Mouse (Mus musculus) C2C12 (cell line): ENCODE results near the gene Strn4. TPM values are rescaled to one million over a fixed set of nuclear protein-coding genes. Genes with fewer than 3 reads are reported as not detected.

Source experiments
- H3K27me3 ChIP-seq: one replicate; pipeline ENCODE4 v1.6.1; 2011; ENCODE audit not compliant: control insufficient read depth, insufficient read depth, insufficient read length
- H3K36me3 ChIP-seq: one replicate; pipeline ENCODE4 v1.6.1; 2011; ENCODE audit not compliant: control insufficient read depth, insufficient read depth
- H3K4me3 ChIP-seq: one replicate; pipeline ENCODE4 v1.5.1; 2011; ENCODE audit warnings: mild to moderate bottlenecking, control low read depth; ENCODE audit not compliant: poor library complexity, insufficient read depth, severe bottlenecking
- H3K79me2 ChIP-seq: one replicate; pipeline ENCODE4 v1.6.1; 2011; ENCODE audit not compliant: control insufficient read depth, insufficient read depth
- H3K79me3 ChIP-seq: one replicate; pipeline ENCODE4 v1.6.1; 2011; ENCODE audit warnings: low read depth, control low read depth
- H3ac ChIP-seq: one replicate; pipeline ENCODE3; 2011; ENCODE audit warnings: low read depth; ENCODE audit not compliant: control insufficient read depth, insufficient read length
- CEBPB ChIP-seq: IDR thresholded peaks from one replicate; pipeline ENCODE4 v1.6.1; 2011; ENCODE audit warnings: low read depth, mild to moderate bottlenecking, control low read depth, moderate library complexity
- CTCF ChIP-seq: IDR thresholded peaks from one replicate; pipeline ENCODE4 v1.5.1; 2011; ENCODE audit not compliant: control insufficient read depth, insufficient read depth, insufficient read length
- FOSL1 ChIP-seq: IDR thresholded peaks from one replicate; pipeline ENCODE4 v1.8.0; 2011; ENCODE audit warnings: mild to moderate bottlenecking, low read length; ENCODE audit not compliant: poor library complexity, insufficient read depth, severe bottlenecking
- MAX ChIP-seq: IDR thresholded peaks from one replicate; pipeline ENCODE4 v1.6.1; 2011; ENCODE audit warnings: mild to moderate bottlenecking, control low read depth
- MYOD1 ChIP-seq: IDR thresholded peaks from one replicate; pipeline ENCODE4 v1.6.1; 2011; ENCODE audit warnings: low read depth; ENCODE audit not compliant: control insufficient read depth, insufficient read length
- MYOG ChIP-seq: IDR thresholded peaks from one replicate; pipeline ENCODE4 v1.6.1; 2011; ENCODE audit not compliant: control insufficient read depth, insufficient read length; ENCODE audit errors: extremely low read depth
- USF1 ChIP-seq: IDR thresholded peaks from one replicate; pipeline ENCODE4 v1.6.1; 2011; ENCODE audit warnings: low read depth, mild to moderate bottlenecking, control low read depth, moderate library complexity
- polyA plus RNA-seq: library from polyadenylated mRNA; unstranded; fragments of >200 nt; fragmentation: generic; extraction: Trizol; gene quantifications from one replicate; pipeline ENCODE4 v1.2.1, GENCODE M21; 2012; ENCODE audit warnings: missing spikeins

Gene Strn4
- polyA plus RNA-seq, 1 experiment: 50.4 TPM

- Histone ChIP-seq H3K36me3 (no peaks in the 10 kb centered on the region), H3K79me3 (no peaks in the 10 kb centered on the region), H3K4me3 (no peak overlapping the region), H3K27me3 (no peaks in the 10 kb centered on the region), H3K79me2 (no peaks in the 10 kb centered on the region), H3ac (no peak overlapping the region)
- TF ChIP-seq CEBPB (no peak), MYOG (no peak), MAX (no peak), USF1 (no peak), FOSL1 (no peak), CTCF (no peak), MYOD1 (no peak)
These were observed 25.4 kb downstream of the Strn4 start for GRCm38 (mm10) chr7:16841078-16841477.

- H3ac ChIP-seq: no peak overlapping the region
- no peaks in the 10 kb centered on the region for H3K79me3 ChIP-seq
- no peak overlapping the region for H3K4me3 ChIP-seq
- H3K79me2 ChIP-seq: no peaks in the 10 kb centered on the region
- H3K36me3 ChIP-seq: no peaks in the 10 kb centered on the region
- H3K27me3 ChIP-seq: no peaks in the 10 kb centered on the region
- TF ChIP-seq CEBPB (no peak), FOSL1 (no peak), MYOG (no peak), CTCF (no peak), USF1 (no peak), MYOD1 (no peak), MAX (no peak)
These were observed 26.2 kb downstream of the Strn4 start for GRCm38 (mm10) chr7:16841561-16842560.

GRCm38 (mm10) chr7:16842645-16843063 is 27.0 kb downstream of the Strn4 start, which contains the start of gene Prkd2:
Gene Prkd2, plus strand, starts transcription at chr7:16842902.
- no peak for TF ChIP-seq MYOG
- no peak for TF ChIP-seq MYOD1
- no peak for TF ChIP-seq USF1
- no peak for TF ChIP-seq CEBPB
- TF ChIP-seq FOSL1: no peak
- no peak for TF ChIP-seq MAX
- TF ChIP-seq CTCF: no peak
- no peaks in the 10 kb centered on the region for H3K36me3 ChIP-seq
- no peaks in the 10 kb centered on the region for H3K79me3 ChIP-seq
- peak within 1 kb of the TSS; percentile 91 for H3ac ChIP-seq
- H3K4me3 ChIP-seq: peak within 1 kb of the TSS; percentile 43
- no peaks in the 10 kb centered on the region for H3K27me3 ChIP-seq
- H3K79me2 ChIP-seq: no peaks in the 10 kb centered on the region

- Histone ChIP-seq H3K27me3 (no peaks in the 10 kb centered on the region), H3K79me3 (no peaks in the 10 kb centered on the region), H3ac (peak overlapping the region; percentile 91), H3K36me3 (no peaks in the 10 kb centered on the region), H3K79me2 (no peaks in the 10 kb centered on the region), H3K4me3 (peak overlapping the region; percentile 43)
- TF ChIP-seq CTCF (no peak), MYOG (no peak), MYOD1 (no peak), CEBPB (no peak), FOSL1 (no peak), USF1 (no peak), MAX (no peak)
These were observed 27.9 kb downstream of the Strn4 start for GRCm38 (mm10) chr7:16843441-16844171.

GRCm38 (mm10) chr7:16844696-16845071 is 29.0 kb downstream of the Strn4 start:
- Histone ChIP-seq H3K79me2 (no peaks in the 10 kb centered on the region), H3K79me3 (no peaks in the 10 kb centered on the region), H3K27me3 (no peaks in the 10 kb centered on the region), H3ac (no peak overlapping the region), H3K36me3 (no peaks in the 10 kb centered on the region), H3K4me3 (no peak overlapping the region)
- TF ChIP-seq CTCF: no peak
- no peak for TF ChIP-seq FOSL1
- no peak for TF ChIP-seq MYOG
- no peak for TF ChIP-seq MAX
- no peak for TF ChIP-seq MYOD1
- no peak for TF ChIP-seq USF1
- TF ChIP-seq CEBPB: no peak
